Mouse (Mus musculus) R1 (cell line): Measurements from ENCODE around the gene Cnot2.

Source experiments
- DNase-seq: peaks from one replicate; pipeline ENCODE4 v3.0.0-alpha.2; 2018; ENCODE audit warnings: low read depth, low spot score

Gene Cnot2

DNA sequence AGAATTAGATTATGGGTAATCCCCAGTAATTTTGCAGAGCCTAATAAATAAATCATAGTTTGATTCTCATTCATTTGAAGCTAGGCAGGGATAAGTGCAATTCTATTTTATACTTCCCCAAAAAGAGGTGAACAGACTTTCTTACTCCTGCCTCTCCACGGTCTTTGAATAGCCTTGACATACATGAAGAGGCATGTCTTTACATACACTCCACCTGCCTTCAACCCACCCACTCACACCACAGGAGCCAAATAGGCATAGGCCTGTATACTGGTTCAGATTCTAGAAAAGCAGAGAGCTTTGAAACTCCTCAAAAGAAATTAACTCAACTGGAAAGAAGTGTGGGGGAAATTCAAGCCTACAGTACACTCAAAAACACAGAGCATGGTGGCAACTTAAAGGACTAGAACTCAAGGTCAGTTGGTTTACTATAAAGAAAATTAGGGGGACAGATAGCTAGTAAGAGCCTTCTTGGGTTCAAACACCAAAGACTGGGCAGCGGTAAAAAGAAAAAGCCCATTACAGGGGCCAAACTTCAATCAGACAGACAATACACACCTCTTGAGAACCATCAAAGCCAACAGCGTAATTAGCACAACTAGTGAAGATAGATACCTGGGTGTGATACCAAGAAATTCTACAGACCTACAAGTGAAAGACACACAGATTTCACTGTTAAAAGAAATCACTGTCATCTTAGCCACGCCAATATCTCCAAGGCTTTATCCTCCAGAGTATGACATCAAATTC lies 18.4 kb downstream of the Cnot2 start:
- DNase-seq: peak; percentile 58

DNA sequence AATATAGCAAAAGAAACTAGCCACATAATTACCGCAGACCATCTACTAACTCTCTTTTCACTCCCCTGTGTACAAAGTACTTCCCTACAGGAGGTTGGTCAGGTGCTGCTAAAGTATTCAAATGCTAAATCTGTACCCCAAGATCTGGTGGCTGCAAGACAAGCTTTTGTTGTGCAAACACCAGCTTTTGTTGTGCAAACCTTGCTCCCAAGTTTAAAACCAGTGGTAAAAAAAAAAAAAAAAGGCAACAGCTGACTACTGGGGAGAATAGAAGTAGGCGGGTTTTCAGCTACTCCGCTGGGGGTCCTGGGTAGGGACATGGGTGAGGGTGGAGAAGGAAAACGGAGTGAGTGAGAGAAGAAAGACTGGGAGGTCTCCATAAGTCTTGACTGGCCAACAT lies 19.1 kb downstream of the Cnot2 start:
- DNase-seq: peak; percentile 99

DNA sequence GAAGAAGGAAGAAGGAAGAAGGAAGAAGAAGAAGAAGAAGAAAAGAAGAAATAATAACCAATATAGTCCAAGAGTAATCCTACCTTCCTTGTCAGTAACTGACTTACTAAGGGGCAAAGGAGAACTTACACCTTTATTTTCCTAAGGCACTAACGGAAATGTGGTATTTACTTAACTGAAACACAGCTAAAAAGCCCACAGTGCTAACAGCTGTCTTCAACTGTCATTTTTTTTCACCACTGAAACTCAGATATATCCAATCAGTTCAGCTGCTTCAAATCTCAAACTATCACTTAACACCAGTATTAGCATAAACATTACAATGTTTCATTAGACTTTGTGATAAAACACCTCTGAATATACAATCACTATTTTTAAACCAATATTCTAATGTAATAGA lies 22.1 kb downstream of the Cnot2 start:
- no peak for DNase-seq

DNA sequence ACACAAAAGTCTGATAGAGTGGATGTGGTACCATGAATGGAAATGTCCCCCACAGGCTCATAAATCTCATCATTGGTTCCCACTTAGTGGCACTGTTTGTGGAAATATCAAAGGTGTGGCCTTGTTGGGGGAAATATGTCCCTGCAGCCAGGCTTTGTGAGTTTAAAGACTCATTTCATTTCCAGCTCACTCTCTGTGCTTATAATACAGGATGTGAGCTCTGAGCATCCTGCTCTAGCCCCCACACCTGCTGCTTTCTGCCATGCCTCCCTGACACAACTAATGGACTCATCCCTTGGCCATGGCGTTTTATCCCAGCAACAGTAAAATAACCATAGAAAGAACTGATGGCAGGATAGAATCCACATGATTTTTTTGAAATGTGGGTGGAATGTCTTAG lies 24.1 kb downstream of the Cnot2 start:
- DNase-seq: no peak

DNA sequence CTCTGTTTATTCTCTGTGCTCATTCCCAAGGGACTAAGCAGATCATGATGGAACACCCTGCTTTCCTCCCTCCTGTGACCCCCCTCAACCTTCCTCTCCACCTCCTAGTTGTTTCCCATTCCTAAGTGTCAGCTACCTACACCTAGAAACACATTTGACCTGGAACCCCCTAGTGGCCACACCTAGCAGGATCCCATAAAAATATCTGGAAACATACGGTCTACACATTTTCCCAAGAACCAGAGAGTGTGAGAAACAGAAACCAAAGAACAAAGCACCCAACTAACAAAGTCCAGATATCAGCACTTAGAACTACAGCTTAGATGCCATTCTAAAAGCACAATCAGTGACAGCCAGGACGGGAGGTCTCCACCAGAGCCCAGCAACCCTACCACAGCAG lies 26.9 kb downstream of the Cnot2 start:
- peak; percentile 56 for DNase-seq

DNA sequence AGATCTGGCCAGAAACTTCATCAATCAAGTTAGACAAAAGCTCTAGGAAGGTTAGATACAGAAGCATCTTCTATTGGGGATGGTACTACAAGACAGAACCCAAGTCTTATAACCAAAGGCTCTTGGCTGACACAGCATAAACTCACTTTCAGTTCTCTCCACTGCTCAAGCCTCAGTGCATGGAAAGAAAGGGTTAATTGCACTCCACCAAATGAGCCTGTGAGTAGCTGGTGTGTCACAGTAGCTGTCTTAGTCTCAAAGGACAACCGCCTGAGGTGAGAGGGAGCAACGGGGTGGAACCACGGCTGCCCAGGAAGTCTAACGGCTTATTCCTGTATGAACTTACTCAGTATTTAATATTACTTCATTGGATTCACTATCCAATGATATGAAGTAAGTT lies 33.4 kb downstream of the Cnot2 start:
- no peak for DNase-seq

DNA sequence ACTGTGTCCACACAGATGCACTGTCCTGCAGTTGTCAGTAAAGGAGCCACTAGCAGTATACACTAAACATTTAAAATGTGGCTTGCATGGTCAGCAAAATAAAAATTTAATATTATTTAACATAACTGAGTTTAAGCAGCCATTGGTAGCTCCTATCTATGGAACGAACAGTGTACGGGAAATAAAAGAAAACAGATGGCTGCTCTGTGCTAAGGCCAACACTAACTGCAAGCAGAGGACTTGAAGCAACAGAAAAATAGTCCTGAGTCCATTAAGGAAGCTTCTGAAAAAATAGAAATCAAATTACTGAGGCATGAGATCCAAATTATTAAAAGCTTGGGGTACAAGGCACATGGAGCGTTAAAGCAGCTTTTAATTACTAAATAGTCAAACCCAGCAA lies 35.1 kb downstream of the Cnot2 start:
- no peak for DNase-seq

DNA sequence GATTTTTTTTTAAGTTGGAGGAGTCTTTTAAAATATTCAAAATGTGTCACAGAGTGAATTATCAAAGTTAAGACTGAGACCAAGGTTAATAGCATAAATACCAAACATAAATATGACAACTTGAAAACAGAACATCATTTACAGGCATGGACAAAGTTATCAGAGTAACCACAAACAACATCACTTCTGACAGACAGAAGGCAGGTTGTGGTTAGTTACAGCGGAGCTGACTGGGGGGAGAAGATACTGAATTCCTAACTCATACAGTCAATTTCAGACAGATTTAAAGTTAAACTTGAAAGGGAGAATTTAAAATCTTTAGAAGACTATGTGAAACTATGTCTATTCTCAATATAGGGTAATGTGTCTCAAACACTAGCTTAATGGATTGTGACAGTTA lies 38.2 kb downstream of the Cnot2 start:
- no peak for DNase-seq

DNA sequence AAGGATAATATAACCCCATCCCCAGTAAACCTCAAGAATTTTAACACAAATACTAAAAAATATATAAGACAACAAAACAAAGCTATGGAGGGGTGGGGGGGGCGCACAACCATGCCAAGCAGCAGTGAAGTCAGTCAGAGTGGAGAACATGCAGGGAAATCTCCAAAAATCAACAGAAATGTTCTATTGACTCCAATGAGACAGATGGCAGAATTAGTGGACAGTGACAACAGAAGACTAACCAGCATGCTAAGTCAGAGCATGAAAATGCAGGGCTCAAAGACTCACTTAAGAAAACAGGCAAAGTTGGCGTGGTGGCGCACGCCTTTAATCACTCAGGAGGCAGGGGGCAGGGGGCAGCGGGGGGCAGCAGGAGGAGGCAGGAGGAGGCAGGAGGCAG lies 40.6 kb downstream of the Cnot2 start:
- no peak for DNase-seq

DNA sequence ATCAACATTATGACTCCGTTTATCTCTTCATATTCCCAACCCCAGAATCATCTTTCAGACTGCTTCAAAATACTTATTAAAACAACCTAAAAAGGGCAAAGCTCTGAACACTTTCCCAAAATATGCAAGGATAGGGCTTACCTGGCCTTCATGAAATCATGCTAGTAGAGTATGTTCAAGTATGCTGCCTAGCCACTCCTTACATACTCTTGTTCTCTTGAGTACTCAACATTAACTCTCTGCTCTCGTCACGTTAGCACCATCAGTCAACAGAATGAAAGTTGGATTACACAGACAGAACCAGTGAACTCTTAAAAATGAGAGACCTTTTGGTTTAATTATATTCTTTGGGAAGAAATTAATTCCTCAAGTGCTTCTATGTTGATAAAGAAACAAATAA lies 43.8 kb downstream of the Cnot2 start:
- DNase-seq: no peak

DNA sequence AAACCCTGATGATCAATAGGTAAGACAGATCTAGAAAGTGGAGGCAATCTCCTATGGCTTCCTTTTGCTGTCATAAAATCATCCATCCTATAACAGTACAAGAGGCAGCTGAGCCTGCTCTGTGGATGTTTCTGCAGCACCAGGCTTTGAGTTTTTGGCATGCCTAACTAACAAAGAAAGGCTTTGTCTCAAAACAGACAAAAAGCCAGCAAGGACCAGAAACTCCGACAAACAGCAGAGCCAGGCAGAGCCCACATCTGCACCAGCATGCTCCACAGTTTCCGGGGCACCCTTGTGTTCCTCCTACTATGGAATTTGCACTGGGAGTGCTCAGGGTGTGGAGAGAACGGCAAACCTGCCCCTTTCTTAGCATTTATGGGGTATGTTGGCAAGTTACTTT lies 47.0 kb downstream of the Cnot2 start:
- peak; percentile 53 for DNase-seq

DNA sequence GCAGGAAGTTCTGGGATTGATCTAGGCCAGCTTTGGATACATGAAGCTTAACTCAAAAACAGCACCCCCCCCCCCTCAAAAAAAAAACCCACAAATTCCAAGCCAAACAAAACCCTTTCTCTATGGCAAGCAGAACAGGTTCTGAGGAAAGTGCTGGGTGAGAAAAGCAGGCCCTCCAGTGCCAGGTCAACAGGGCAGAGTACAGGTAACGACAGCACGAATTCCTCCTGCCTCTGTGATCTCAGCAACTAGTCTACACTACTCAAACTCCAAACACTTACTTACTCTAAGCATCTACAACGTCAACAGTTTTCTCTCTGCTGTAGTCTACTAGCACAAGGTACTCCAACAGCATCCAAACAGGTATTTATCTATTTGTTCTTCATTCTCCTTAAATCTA lies 48.8 kb downstream of the Cnot2 start:
- no peak for DNase-seq

DNA sequence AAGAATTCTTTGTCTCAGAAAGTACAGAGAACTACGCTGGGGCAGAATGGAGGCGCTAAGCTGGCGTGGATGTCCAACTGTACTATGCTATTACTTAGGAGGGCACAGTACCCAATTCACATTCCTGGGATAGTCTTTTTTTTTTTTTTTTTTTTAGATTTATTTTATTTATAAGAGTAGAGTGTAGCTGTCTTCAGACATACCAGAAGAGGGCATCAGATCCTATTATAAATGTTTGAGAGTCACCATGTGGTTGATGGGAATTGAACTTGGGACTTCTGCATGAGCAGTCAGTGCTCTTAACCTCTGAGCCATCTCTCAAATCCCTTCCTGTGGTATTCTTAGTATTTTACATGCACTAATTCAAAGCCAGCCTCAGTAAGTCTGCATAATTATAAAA lies 50.2 kb downstream of the Cnot2 start:
- DNase-seq: no peak

DNA sequence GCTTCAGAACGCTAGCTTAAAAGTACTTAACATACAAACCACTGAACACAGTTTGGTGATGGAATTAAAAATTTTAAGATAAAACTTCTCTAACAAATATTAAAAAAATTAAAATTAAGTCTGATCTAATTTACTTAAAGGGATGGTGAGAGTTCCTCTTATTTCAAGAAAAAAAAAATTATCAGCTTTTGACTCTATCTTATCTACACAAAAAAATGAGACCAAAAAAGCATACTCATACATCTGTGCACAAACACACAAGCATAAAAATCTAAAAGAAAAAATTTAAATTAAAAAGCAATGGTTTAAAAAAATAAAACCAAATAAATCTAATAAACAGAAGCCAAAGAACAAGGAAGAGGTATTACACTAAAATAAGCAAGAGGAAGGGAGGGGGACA lies 61.7 kb downstream of the Cnot2 start:
- no peak for DNase-seq

DNA sequence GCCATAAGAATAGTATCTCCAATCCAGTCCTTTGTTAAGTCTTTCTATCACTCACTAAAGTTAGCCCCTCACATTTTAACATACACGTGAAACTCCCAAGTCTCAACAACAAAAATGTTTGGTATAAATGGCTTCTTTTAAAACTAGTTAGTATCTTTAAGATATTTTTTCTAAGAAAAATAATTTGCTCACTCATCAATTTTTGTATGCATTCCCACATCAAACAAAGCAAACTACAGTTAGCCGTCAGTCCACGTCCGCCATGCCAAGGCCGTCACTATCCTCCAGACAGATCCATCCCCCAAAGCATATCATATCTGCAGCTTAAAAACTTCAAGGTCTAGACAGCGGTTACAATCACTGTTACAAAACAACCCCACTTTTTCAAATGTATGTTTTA lies 65.7 kb downstream of the Cnot2 start:
- DNase-seq: no peak

DNA sequence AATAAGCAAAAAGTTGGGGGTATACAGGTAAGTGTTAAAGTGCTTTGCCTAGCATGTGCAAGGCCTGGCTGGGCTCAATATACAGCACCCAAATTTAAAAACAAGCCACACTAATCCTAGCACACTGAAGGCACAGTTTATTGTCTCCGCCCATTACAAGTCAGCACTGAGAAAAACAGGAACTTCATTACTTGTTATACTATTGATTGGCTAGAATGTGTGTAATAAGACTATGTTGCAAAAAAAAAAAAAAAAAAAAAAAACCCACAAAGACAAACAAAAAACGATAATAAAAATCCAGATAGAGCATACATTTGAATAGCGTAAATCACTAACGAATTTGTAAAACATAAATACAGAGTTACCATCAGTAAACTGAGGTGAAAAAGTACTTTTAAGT lies 66.2 kb downstream of the Cnot2 start:
- no peak for DNase-seq

DNA sequence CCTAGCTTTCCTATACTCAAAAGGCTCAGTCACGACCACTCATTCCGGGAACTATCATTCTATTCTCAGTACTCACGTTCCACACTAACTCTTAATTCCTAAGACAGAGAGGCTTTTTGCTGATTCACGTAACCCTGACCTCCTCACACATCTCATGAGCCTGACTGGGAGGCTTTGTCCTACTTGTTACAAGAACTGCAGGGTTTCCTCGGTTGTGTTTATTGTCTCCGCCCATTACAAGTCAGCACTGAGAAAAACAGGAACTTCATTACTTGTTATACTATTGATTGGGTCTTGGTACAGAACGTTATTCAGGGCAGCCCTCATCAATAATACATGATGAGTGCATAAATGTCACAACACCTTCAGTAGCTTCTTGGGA lies 68.1 kb downstream of the Cnot2 start:
- peak; percentile 81 for DNase-seq

DNA sequence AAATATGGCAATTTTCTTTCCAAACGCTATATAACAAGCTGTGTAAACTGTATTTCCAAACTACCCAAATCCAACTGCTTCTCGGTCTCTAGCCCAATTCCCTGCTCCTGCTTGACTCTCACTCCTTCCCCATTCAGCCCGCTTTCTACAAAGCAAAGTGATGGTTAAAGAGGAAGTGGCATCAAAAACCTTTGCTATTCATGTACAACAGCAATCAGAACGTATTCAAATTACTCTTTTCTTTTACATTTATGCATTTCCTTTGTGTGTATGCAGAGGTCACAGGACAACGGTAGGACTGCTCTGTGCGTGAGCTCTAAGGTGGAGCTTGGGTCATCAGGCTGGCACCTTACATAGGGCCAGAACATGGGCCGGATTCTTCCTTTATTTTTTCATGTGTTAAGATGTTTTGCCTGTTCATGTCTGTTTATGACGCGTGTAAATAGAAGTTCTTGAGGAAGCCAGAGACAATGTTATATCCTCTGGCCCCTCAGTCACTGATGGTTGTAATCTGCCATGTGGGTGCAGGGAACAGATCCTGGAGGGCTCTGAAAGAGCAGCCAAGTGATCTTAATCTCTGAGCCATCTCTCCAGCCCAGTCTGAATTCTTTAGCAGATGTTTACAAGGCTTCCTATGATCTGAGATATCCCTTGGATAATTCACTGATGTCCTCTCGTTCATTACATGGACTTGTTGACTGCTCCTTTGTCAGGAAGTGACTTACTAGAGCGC lies 68.6 kb downstream of the Cnot2 start:
- peak; percentile 81 for DNase-seq

DNA sequence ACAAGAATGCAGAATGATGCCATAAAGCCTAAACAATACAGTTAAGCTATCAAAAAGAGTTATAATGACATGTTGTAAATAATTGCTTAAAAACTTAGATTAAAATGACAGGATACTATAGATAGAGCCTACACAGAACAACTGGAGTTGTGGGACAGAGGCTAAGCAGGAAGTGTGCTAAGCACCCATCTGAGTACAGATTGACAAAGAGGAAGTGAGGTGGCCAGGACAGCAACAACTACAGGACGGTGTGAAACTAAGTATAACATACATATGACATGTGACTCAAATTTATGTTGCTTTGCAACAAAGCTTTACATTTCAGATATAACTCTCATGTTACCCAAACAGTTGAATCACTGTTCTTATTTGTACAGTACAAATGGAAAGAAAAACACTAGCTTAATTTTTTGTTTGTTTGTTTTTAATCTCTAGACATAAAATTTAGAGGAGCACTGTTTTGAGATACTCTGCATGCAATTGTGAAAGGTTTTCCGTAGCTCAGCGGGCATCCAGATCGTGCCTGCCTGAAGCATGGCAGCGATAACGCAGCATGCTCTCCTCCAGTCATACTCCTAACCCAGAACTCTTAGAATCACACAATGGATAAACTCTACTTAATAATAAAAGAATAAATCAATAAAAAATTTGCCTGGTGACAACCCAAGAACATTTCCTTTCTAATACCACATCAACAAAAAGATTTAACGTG lies 75.9 kb downstream of the Cnot2 start:
- no peak for DNase-seq

DNA sequence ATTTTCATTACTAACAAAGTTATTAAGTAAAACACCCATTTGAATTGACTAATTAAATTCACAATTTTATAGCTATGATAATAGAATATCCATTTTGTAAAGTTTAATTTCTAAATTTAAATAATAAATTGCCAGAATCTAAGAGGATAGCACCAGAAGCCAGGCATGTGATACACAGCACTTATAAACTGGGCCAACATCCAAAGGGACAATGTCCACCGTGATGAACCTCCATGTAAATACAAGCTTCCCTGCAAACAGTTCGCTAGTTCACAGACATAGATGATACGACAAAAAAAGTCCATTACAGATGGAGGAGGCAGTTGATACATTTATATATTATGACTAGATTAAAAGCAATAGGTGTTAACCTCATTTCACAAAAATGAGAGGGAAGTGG lies 88.5 kb downstream of the Cnot2 start:
- DNase-seq: no peak

DNA sequence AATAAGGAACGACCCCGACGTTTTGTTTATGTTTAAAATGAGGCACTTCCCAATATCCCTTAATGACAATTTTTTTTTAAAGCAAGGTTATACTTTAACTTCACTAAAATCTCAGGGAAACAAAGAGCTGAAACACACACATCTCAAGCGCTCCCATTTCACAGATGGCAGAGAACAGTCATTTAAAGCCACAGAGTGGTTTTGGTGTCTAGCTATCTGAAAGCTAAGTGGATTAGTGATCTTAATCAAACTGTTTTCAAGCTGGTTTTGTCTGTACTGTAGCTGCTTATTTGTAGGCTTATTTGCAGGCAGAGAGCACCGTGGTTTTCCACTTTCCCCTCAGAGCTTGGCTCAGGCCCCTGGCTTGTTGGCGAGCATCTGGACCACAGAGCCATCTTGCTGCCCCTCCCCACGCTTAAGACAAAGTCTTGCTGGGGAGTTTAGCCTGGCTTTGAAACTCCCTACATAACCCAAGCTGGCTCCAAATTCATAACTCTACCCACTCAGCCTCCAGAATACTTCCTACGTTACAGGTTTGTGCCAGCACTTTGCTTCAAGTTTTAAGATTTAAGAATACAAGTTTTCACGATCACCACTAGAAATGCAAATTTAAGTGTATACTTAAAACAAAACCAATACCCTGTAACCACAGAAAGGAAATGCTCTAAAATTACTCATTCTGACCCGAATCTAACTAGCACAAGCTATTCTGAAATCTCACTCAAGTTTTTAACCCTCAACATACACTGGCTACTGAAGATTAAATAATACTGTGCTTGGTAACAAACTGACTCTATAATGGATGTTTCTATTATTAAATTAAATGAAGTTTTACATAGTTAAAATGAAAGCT lies 94.2 kb downstream of the Cnot2 start:
- no peak for DNase-seq

DNA sequence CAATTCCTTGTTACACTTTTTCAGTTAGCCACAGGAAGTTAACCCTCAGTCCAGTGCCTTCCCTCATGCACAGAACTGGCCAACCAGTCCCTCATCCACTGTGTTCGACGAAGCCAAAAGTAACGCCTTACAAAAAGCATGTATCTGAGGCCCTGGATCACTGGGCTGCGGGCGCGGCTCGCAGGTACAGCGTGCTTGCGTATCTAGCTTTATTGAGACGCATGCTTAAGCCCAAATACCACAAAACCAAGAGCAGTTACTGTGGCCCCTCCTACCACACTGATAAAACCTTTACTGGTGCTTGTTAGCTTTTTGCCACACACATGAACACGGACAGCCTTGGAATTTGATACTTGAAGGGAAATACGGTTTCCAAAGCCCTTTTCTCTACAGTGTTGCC lies 99.4 kb downstream of the Cnot2 start:
- no peak for DNase-seq
